Mouse (Mus musculus) intestine, postnatal 0 days (tissue): ENCODE data around the gene Prdm16. TPM values are rescaled to one million over a fixed set of nuclear protein-coding genes. Genes with fewer than 3 reads are reported as not detected.

Experiments used
- ATAC-seq: fragments of 200-750 bp; cut with Nextera tagmentation; 2 replicates; pipeline ENCODE4 v1.8.0; 2017; ENCODE audit warnings: mild to moderate bottlenecking, moderate TSS enrichment, moderate library complexity
- H3K27ac ChIP-seq: fragments of 300-500 bp; sonication (generic); 2 replicates; pipeline ENCODE4 v1.5.1; 2014; ENCODE audit warnings: mild to moderate bottlenecking, low read depth, low read length, moderate library complexity
- H3K27me3 ChIP-seq: fragments of 300-500 bp; sonication (generic); replicated peaks from 2 replicates; pipeline ENCODE4 v1.6.1; 2014; ENCODE audit warnings: low read length, mixed read lengths; ENCODE audit not compliant: control insufficient read depth, insufficient read depth
- H3K36me3 ChIP-seq: fragments of 300-500 bp; sonication (generic); 2 replicates; pipeline ENCODE4 v1.6.1; 2014; ENCODE audit warnings: mild to moderate bottlenecking, moderate library complexity; ENCODE audit not compliant: control insufficient read depth, insufficient read depth
- H3K4me1 ChIP-seq: fragments of 300-500 bp; sonication (generic); replicated peaks from 2 replicates; pipeline ENCODE4 v1.6.1; 2014; ENCODE audit warnings: antibody characterized with exemption, low read length, mixed read lengths; ENCODE audit not compliant: control insufficient read depth, insufficient read depth
- H3K4me2 ChIP-seq: fragments of 300-500 bp; sonication (generic); replicated peaks from 2 replicates; pipeline ENCODE4 v1.6.1; 2014; ENCODE audit warnings: low read depth, mild to moderate bottlenecking, moderate library complexity
- H3K4me3 ChIP-seq: fragments of 300-500 bp; sonication (generic); 2 replicates; pipeline ENCODE4 v1.5.1; 2014; ENCODE audit warnings: low read depth, low read length
- H3K9ac ChIP-seq: fragments of 300-500 bp; sonication (generic); 2 replicates; pipeline ENCODE4 v1.6.1; 2014; ENCODE audit warnings: mild to moderate bottlenecking, low read depth, low read length
- H3K9me3 ChIP-seq: fragments of 300-500 bp; sonication (generic); 2 replicates; pipeline ENCODE4 v1.6.1; 2016; ENCODE audit warnings: mixed run types; ENCODE audit not compliant: control insufficient read depth
- CTCF ChIP-seq: sonication (generic); IDR thresholded peaks from 2 replicates; pipeline ENCODE4 v1.5.1; 2016; ENCODE audit warnings: low read depth, mild to moderate bottlenecking, control low read depth, antibody characterized with exemption, moderate library complexity
- WGBS: fragments of 180-500 bp; shearing (Covaris S2); extraction: QIAGEN DNeasy Blood & Tissue Kit; methylation state at CpG from one replicate; pipeline ENCODE4 v1.1.7; 2014; 5-methylcytosine and 5-hydroxymethylcytosine counted together
- polyA plus RNA-seq: library from polyadenylated mRNA; unstranded; fragments of >200 nt; fragmentation: Nextera tagmentation; extraction: Ambion mirVana; gene quantifications from 2 replicates; pipeline ENCODE4 v1.2.1, GENCODE M21; 2015

The Prdm16 gene
- polyA plus RNA-seq, 1 experiment from 2014 or later, result 9.0 TPM

DNA sequence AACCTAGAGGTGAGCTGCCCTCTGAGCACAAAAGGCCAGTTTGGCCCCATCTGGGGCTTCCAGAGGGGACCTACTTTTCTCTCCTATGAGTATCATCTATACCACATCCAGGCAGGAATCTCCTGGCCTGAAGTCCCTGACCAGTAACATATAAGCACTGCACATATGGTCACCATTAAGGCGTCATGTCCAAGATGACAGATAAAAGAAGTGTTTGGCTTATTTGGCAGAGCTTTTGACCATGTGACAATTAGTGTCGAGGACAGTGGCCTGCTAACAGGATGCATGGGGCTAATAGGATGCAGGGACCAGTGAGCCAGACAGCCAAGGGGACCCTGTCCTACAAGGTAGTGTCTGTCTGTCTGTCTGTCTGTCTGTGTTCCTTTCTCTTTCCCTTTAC, 250.8 kb downstream of the Prdm16 start:
- Histone ChIP-seq H3K4me2 (no peak overlapping the region), H3K4me3 (no peak overlapping the region), H3K9me3 (no peaks in the 10 kb centered on the region), H3K27ac (no peak overlapping the region), H3K9ac (no peak overlapping the region), H3K27me3 (no peaks in the 10 kb centered on the region), H3K4me1 (no peaks in the 10 kb centered on the region), H3K36me3 (no peaks in the 10 kb centered on the region)
- no peak for ATAC-seq
- TF ChIP-seq CTCF, result no peak
- WGBS, result 65% methylated on average over 2 of the region's 2 CpGs

- no peaks in the 10 kb centered on the region for H3K4me1 ChIP-seq
- no peak overlapping the region for H3K27ac ChIP-seq
- 75% methylated on average over 8 of the region's 8 CpGs for WGBS
- H3K9ac ChIP-seq, result no peak overlapping the region
- no peaks in the 10 kb centered on the region for H3K27me3 ChIP-seq
- H3K4me2 ChIP-seq, result no peak overlapping the region
- no peaks in the 10 kb centered on the region for H3K36me3 ChIP-seq
- ATAC-seq, result no peak
- no peaks in the 10 kb centered on the region for H3K9me3 ChIP-seq
- no peak overlapping the region for H3K4me3 ChIP-seq
- TF ChIP-seq CTCF, result no peak
Observed at GRCm38 (mm10) chr4:154385208-154385607, 251.5 kb downstream of the Prdm16 start.

- no peak overlapping the region for H3K27ac ChIP-seq
- H3K9me3 ChIP-seq, result no peaks in the 10 kb centered on the region
- no peaks in the 10 kb centered on the region for H3K4me1 ChIP-seq
- TF ChIP-seq CTCF, result no peak
- ATAC-seq, result no peak
- no peaks in the 10 kb centered on the region for H3K36me3 ChIP-seq
- H3K4me2 ChIP-seq, result no peak overlapping the region
- no peak overlapping the region for H3K4me3 ChIP-seq
- no peaks in the 10 kb centered on the region for H3K27me3 ChIP-seq
- no peak overlapping the region for H3K9ac ChIP-seq
- WGBS, result 86% methylated on average over 2 of the region's 2 CpGs
Observed at GRCm38 (mm10) chr4:154378876-154379275, 257.8 kb downstream of the Prdm16 start.

DNA sequence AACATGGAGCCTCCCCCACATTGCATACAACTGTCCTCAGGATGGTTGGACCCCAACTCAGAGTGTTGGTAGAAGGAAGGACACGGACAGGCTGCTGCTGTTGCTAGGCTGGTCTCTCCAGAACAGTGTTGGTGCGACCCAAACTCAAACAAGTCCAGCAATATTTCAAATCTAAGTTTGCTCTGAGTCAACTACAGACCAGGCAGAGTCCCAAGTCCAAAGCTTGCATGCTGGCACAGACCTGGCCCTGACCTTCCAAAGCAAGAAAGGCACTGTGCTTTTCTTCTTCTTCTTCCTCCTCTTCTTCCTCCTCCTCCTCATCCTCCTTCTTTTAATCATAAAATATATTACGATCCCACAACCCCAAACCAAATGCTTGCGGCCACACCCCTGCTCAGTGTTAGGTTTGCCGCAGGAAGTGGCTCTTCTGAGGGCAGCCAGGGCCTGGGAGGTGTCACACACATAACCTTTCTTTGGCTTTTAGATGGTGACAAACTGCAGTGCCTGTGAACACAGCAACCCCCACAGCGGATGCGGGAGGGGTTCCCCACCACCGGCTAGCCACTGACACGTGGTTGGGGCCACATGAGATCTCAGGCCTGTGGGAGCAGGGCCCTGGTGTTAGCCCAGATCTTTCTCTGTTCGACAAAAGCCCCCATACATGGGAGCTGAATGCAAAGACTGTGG, 260.6 kb downstream of the Prdm16 start:
- WGBS, result 49% methylated on average over 10 of the region's 10 CpGs
- no peak overlapping the region for H3K27ac ChIP-seq
- no peak for TF ChIP-seq CTCF
- H3K9ac ChIP-seq, result no peak overlapping the region
- no peaks in the 10 kb centered on the region for H3K9me3 ChIP-seq
- H3K4me3 ChIP-seq, result no peak overlapping the region
- ATAC-seq, result peak; percentile 36; the same call in 1 of the 2 replicates
- H3K4me2 ChIP-seq, result no peak overlapping the region
- H3K36me3 ChIP-seq, result no peaks in the 10 kb centered on the region
- H3K4me1 ChIP-seq, result no peaks in the 10 kb centered on the region
- no peaks in the 10 kb centered on the region for H3K27me3 ChIP-seq

DNA sequence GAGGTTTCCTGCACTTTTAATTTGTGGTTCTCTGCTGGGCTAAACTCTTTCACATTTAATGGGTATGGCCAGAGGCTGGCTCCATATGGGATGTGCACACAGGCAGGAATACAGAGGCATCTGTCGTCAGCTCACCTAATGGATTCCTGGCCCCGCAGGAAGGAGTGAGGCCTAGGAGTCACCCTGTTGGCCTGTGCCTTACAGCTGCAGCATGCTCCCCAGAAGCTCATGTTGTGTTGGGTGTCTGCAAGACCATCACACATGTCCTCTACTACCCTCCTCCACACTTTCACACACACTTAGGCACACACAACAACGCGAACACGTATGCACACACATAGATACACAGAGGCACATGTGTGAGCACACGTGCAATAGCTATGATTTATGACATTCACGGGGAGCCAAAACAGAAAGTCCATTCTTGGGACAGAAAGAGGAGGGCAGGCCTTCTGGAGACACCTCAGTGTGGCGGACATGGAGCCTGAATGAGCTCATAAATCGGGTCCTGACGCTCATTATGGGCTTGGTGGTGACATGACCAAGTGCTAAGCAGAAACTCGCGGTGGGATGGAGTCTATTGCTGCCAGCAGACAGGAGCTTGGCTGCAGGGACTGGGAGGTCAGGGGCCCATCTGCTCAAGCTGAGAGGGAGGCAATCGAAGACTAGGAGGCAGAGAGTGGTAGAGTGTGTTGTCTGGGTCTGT, 265.0 kb downstream of the Prdm16 start:
- no peaks in the 10 kb centered on the region for H3K27me3 ChIP-seq
- no peak overlapping the region for H3K4me3 ChIP-seq
- H3K9me3 ChIP-seq, result no peaks in the 10 kb centered on the region
- H3K27ac ChIP-seq, result no peak overlapping the region
- no peak overlapping the region for H3K4me2 ChIP-seq
- no peak for ATAC-seq
- TF ChIP-seq CTCF, result no peak
- H3K36me3 ChIP-seq, result no peaks in the 10 kb centered on the region
- no peak overlapping the region for H3K9ac ChIP-seq
- no peaks in the 10 kb centered on the region for H3K4me1 ChIP-seq
- 67% methylated on average over 13 of the region's 13 CpGs for WGBS

DNA sequence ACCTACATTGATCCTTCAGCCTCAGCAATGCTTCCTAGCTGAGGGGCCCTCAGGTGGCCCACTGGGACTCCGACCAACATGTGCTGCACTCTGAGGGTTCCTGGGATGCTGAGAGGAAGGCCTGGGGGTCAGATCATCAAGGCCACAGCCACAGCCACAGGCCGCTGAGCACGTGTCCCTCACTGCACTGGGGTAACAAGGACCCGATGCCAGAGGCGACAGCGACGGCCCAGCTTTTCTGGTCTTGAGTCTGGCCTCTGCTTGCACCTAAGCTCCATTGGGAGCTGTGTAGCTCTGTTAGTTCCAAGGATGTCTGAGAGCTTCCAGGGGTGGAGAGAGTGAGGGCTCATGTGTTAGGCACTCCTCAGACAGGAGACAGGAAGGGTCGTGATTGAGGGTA, 265.8 kb downstream of the Prdm16 start:
- H3K36me3 ChIP-seq, result no peaks in the 10 kb centered on the region
- H3K27ac ChIP-seq, result no peak overlapping the region
- no peaks in the 10 kb centered on the region for H3K27me3 ChIP-seq
- no peak overlapping the region for H3K4me2 ChIP-seq
- no peaks in the 10 kb centered on the region for H3K9me3 ChIP-seq
- H3K4me3 ChIP-seq, result no peak overlapping the region
- ATAC-seq, result no peak
- no peak for TF ChIP-seq CTCF
- H3K4me1 ChIP-seq, result no peaks in the 10 kb centered on the region
- H3K9ac ChIP-seq, result no peak overlapping the region
- 84% methylated on average over 8 of the region's 8 CpGs for WGBS
